Mouse (Mus musculus): ENCODE measurements around the gene Rasl11a.
"Not testable (repeated sequence)": the region's sequence is repeated elsewhere in the genome, so short reads cannot be mapped to it uniquely, and the experiment has no call there.

Rasl11a gene

GRCm38 (mm10) chr5:146892904-146893303 lies 48.0 kb downstream of the Rasl11a start:
- DNase-seq (ENCODE audit: extremely low spot score, low spot score): no peak

DNA sequence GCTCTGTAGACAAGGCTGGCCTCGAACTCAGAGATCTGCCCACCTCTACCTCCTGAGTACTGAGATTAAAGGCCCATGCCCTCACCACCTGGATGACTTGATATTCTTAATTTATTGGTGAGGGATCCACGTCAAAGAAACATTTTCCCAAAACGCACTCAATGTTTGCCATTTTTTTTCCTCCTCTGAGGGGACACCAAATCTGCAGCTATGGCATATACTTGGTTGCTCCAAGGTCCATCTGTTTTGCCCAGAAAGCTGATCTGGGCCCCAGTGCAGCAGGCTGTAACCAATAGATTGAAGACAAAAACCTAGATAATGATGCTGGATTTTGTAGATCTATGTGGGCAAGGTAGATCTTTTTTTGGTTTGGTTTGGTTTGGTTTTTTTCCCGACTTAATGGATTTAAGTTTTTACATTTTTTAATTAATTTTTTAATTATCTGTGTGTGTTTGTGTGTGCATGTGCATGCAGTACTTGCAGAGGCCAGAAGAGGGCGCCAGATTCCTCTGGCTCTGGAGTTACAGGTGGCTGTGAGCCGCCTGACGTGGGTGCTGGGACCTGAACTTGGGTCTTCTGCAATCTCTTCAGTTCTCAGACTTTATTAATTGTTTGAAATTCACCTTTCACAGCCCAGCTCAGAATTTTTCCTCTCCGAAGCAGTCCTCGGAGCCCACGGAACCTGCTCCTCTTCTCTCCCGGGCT lies 48.8 kb downstream of the Rasl11a start:
- DNase-seq (ENCODE audit: extremely low spot score, low spot score): no peak

- DNase-seq (ENCODE audit: extremely low spot score, low spot score): not testable (repeated sequence)
Measured at GRCm38 (mm10) chr5:146895667-146896066, 50.8 kb downstream of the Rasl11a start.

DNA sequence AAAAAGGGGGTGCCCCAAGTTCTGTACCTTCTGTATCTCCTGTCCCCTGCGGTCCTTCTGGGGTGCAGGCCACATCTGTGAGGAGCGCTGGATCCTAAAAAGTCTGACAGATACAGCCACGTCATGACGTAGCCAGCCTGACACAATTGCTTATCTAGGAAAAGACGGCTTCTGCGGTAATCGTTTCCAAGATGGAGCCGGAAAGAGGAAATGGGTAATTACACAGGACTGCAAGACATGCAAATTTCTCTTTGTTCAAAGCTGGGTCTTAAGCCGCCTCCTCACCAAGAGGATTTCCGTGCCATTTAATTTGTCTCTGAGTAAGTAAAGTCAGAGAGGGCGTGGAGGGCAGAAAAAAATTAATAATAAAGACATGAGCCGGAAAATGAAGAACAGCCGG lies 52.1 kb downstream of the Rasl11a start:
- no peak for DNase-seq (ENCODE audit: extremely low spot score, low spot score)
